Mouse (Mus musculus): ENCODE data around the gene Dop1b.

Gene Dop1b

DNA sequence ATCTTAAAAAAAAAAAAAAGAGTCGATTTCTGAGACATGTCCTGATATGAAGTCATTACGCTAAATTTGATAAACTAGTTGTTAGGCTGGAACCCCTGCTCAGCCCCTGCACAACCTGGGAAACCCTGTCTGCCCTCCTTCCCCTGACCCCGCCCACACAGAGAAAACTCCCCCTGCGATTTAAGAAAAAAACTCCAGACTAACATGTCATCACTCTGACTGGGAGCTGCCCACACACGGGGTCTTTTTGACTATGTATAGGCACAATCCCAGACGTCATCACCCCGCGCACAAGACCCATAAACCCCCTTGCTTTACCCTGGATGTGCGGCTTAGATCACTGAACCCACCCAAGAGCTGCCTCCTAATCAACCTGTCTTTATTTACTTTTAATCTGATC, 118.4 kb downstream of the Dop1b start:
- no peak for DNase-seq (ENCODE audit: low spot score in 2 of 2)

GRCm38 (mm10) chr16:93830916-93831315, 119.2 kb downstream of the Dop1b start:
- DNase-seq (ENCODE audit: low spot score in 2 of 2) = no peak

- DNase-seq (ENCODE audit: low spot score in 2 of 2) = peak; percentile 100
These were observed 120.1 kb downstream of the Dop1b start, which contains the start of gene Morc3 for GRCm38 (mm10) chr16:93831627-93832395. Gene Morc3 (plus strand): TSS chr16:93832121.

DNA sequence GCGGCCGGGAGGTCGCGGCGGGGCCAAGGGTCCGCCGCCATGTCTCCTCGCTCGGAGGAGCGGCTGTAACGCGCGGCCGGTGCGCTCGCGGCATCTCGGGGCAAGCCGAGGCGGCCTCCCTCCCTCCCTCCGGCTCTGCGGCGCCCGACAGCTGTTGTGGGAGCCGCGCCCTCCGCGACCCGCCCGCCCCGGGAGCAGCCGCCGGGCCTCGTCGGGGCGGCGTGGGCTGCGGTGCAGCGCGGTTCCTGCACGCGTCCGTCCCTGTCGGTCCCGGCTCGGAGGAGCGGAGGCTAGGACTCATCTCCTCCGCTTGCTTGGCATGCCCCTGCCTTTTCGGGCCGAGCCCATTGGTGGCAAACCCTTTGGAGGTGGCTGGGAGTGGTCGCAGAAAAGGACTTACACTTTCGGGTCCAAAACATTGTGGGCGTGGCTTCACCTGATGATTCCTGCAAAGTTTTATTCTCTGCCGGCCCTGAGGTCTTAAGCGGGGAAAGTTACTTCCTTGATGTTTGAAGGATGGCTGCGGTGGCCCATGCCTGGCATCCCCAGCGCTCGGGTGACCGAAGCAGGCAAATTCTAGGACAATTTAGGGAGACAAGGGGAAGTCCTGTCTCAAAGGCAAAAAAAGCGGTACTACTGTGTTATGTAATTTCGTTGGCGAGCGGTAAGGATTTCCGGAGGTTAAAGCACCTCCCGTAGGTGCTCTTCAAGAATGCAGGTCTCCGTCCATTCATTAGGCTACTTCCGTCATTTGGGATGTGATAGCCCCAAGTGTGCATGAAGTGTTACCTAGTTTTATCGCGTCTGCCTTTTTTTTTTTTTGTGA, 121.0 kb downstream of the Dop1b start:
- peak; percentile 42 to 53 for DNase-seq (ENCODE audit: low spot score in 2 of 2)

DNA sequence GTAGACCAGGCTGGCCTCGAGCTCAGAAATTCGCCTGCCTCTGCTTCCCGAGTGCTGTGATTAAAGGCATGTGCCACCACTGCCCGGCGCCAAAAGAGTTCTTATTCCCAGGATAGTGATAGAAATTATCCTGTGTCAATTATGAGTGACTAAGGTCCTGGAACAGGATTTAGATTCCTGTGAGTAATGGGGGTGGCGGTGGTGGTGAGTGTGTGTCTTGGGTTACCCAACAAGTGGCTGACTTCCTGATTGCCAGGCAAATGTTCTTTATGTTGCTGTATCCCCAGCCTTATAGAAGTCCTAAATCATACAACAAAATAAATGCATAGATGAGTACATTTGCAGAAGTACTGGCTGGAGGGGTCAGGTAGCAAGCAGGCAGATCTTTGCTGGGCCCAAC, 121.8 kb downstream of the Dop1b start:
- no peak for DNase-seq (ENCODE audit: low spot score in 2 of 2)

DNA sequence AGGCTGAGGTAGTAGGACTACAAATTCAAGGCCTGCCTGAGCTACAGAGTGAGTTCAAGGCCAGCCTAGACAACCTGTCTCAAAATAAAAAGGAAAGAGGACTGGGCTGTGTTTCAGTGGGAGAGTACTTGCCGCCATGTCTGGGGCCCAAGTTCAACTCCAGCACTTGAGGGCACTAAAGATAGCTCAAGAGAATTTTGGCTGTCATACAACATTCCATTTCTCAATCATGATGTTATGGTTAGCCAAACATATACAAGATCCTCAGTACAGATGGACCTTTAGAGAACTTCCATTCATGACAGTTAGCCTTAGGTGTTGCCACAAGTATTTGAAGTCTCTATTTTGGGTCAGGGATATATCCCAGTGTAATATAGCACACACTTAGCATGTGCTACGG, 122.4 kb downstream of the Dop1b start:
- no peak for DNase-seq (ENCODE audit: low spot score in 2 of 2)

GRCm38 (mm10) chr16:93839049-93839448, 127.3 kb downstream of the Dop1b start:
- DNase-seq (ENCODE audit: low spot score in 2 of 2) = no peak

DNA sequence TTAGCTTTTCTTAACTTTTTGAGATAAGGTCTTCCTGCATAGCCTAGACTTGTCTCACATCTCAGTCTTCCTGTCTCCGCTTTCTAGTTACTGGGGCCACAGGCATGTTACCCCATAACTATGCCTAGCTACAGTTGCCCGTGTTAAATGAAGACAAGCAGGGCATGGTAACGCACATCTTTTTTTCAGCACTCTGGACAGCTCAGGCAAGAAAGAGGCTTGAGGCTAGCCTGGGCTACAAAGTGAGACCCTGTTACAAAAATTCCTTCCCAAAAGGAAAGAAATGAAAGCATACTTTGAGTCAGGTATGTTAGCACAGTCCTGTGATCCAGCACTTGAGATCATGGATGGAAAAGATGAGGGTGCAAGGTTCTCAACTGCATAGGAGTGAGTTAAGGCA, 138.8 kb downstream of the Dop1b start:
- DNase-seq (ENCODE audit: low spot score in 2 of 2) = no peak

DNA sequence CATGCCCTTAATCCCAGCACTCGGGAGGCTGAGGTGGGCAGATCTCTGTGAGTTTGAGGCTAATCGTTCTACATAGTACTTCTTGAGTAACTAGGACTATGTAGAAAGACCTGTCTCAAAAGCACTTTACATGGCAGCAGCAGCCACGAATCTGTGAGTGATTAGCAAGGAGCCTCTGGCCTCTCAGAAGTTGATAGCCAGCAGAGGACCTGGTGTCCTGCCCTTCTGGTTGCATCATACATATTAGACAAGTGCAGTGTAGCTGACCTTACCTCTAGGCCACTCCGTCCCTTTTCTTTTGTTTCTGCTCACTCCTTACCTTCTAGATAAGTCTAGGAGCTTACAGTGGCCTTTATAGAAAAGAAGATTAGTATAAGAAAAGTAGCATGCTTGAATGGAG, 148.3 kb downstream of the Dop1b start:
- DNase-seq (ENCODE audit: low spot score in 2 of 2) = no peak
